Mouse (Mus musculus) limb, embryonic 14.5 days (tissue): ENCODE measurements around the gene Purb. TPM values are rescaled to one million over a fixed set of nuclear protein-coding genes. Genes with fewer than 3 reads are reported as not detected.

Experiments
- ATAC-seq: fragments of 200-750 bp; cut with Nextera tagmentation; 2 replicates; pipeline ENCODE4 v1.8.0; 2017; ENCODE audit warnings: low read depth, moderate number of reproducible peaks, moderate TSS enrichment; ENCODE audit not compliant: low FRiP score
- DNase-seq: peaks from one replicate; pipeline ENCODE4 v3.0.0-alpha.2; 2015; ENCODE audit warnings: low spot score
- H3K27ac ChIP-seq: fragments of 300-500 bp; sonication (generic); replicated peaks from 2 replicates; pipeline ENCODE4 v1.5.1; 2014; ENCODE audit warnings: low read depth, mild to moderate bottlenecking, low read length, moderate library complexity, mixed read lengths
- H3K27me3 ChIP-seq: fragments of 300-500 bp; sonication (generic); 2 replicates; pipeline ENCODE4 v1.6.1; 2014; ENCODE audit warnings: low read length, mixed read lengths; ENCODE audit not compliant: control insufficient read depth, insufficient read depth
- H3K36me3 ChIP-seq: fragments of 300-500 bp; sonication (generic); 2 replicates; pipeline ENCODE4 v1.6.1; 2014; ENCODE audit warnings: mild to moderate bottlenecking, low read length, moderate library complexity, mixed read lengths; ENCODE audit not compliant: control insufficient read depth, insufficient read depth
- H3K4me1 ChIP-seq: fragments of 300-500 bp; sonication (generic); 2 replicates; pipeline ENCODE4 v1.6.1; 2014; ENCODE audit warnings: antibody characterized with exemption, low read length, mixed read lengths; ENCODE audit not compliant: control insufficient read depth, insufficient read depth
- H3K4me2 ChIP-seq: fragments of 300-500 bp; sonication (generic); replicated peaks from 2 replicates; pipeline ENCODE4 v1.6.1; 2014; ENCODE audit warnings: low read depth, mild to moderate bottlenecking, low read length, moderate library complexity; ENCODE audit not compliant: severe bottlenecking
- H3K4me3 ChIP-seq: fragments of 300-500 bp; sonication (generic); replicated peaks from 2 replicates; pipeline ENCODE4 v1.5.1; 2014; ENCODE audit warnings: low read length
- H3K9ac ChIP-seq: fragments of 300-500 bp; sonication (generic); 2 replicates; pipeline ENCODE4 v1.6.1; 2014; ENCODE audit warnings: mild to moderate bottlenecking, low read depth, low read length, moderate library complexity; ENCODE audit not compliant: severe bottlenecking
- H3K9me3 ChIP-seq: fragments of 300-500 bp; sonication (generic); 2 replicates; pipeline ENCODE4 v1.6.1; 2016; ENCODE audit warnings: low read length; ENCODE audit not compliant: control insufficient read depth
- POLR2A ChIP-seq: fragments of 200-500 bp; IDR thresholded peaks from 2 replicates; pipeline ENCODE4 v1.8.0; 2012; ENCODE audit warnings: inconsistent platforms, mild to moderate bottlenecking, moderate library complexity, borderline replicate concordance; ENCODE audit not compliant: insufficient read depth, insufficient read length; ENCODE audit errors: extremely low read depth
- WGBS: fragments of 180-500 bp; shearing (Covaris S2); extraction: QIAGEN DNeasy Blood & Tissue Kit; methylation state at CpG from one replicate; pipeline ENCODE4 v1.1.7; 2014; 5-methylcytosine and 5-hydroxymethylcytosine counted together
- polyA plus RNA-seq, 2 experiments: library from polyadenylated mRNA; depleted of rRNA in 1 of 2; stranded (reverse) in 1 of 2; unstranded in 1 of 2; fragments of >200 nt; fragmentation: Nextera tagmentation in 1 of 2; extraction: Ambion mirVana in 1 of 2; gene quantifications; 2 replicates each; pipeline versions ENCODE4 v1.2.1 to v1.2.3; 2012 to 2014

The Purb gene
- polyA plus RNA-seq, 2 experiments, result 20.9 to 27.1 TPM

DNA sequence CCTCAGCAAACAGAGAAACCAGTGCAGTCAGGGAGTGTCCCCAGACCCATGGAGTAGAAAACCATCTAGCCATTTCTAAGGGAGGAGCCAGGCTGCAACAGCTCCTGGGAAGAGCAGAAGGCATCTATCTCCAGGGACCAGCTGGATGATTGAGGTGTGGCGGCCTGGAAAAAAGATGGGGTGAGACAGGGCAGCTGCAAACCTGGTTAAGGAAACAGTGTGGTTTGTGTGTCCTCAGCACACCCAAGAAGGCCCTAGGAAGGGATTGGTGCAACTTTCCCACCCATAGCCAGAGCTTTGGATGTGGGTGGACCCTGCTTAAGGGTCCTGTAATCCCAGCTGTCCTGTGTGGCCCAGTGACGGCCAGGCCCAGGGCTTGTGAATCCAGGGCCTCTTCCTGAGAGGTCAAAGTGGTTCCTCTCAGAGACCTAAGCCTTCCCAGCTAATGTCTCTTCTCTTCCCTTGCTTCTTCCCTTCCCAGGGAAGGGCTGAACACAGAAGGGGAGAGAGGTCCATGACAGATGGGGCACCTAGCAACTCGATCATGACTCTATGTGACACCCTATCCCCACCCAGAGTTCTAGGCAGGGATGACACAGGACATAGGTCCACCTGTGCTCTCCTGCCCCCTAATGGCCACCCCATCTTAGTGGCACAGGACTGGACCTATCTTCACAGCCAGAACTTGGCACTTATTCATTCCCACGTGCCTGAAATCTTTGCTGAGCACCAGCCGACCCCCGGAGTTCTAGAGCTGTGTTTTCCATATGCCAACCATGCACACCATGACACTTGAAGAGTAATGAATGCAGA is 14.2 kb upstream of the Purb start:
- H3K36me3 ChIP-seq, result no peaks in the 10 kb centered on the region
- DNase-seq (no peak), ATAC-seq (no peak)
- H3K4me2 ChIP-seq, result no peak overlapping the region
- no peak overlapping the region for H3K9ac ChIP-seq
- no peaks in the 10 kb centered on the region for H3K9me3 ChIP-seq
- TF ChIP-seq POLR2A, result no peak
- no peak overlapping the region for H3K27ac ChIP-seq
- WGBS, result 58% methylated on average over 6 of the region's 6 CpGs
- H3K4me1 ChIP-seq, result no peaks in the 10 kb centered on the region
- H3K27me3 ChIP-seq, result no peaks in the 10 kb centered on the region
- no peak overlapping the region for H3K4me3 ChIP-seq

DNA sequence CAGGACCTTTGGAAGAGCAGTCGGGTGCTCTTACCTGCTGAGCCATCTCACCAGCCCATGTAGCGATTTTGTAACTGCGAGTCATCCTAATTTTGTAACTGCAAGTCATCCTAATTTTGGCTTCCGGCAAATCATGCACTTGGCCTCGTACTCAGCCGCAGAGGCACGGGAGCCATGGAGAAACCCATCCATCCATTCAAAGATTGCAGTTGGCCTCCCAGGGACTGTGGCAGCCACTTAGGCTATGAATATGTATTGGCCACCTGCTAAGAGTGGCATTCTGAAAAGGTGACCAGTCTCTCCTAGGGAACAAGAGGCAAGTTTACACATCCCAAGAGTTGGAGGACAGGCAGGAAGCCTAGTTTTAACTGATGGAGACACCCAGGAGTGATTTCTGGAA is 13.5 kb upstream of the Purb start:
- H3K27me3 ChIP-seq, result no peaks in the 10 kb centered on the region
- DNase-seq (no peak), ATAC-seq (no peak)
- H3K4me3 ChIP-seq, result no peak overlapping the region
- no peaks in the 10 kb centered on the region for H3K4me1 ChIP-seq
- 85% methylated on average over 7 of the region's 7 CpGs for WGBS
- no peak for TF ChIP-seq POLR2A
- no peak overlapping the region for H3K4me2 ChIP-seq
- no peaks in the 10 kb centered on the region for H3K36me3 ChIP-seq
- no peak overlapping the region for H3K9ac ChIP-seq
- no peaks in the 10 kb centered on the region for H3K9me3 ChIP-seq
- H3K27ac ChIP-seq, result no peak overlapping the region

- H3K9me3 ChIP-seq, result no peaks in the 10 kb centered on the region
- H3K27me3 ChIP-seq, result no peaks in the 10 kb centered on the region
- H3K36me3 ChIP-seq, result no peaks in the 10 kb centered on the region
- H3K4me3 ChIP-seq, result no peak overlapping the region
- ATAC-seq, result no peak
- no peak for DNase-seq
- no peak overlapping the region for H3K4me2 ChIP-seq
- H3K9ac ChIP-seq, result no peak overlapping the region
- WGBS, result 94% methylated on average over 5 of the region's 5 CpGs
- no peaks in the 10 kb centered on the region for H3K4me1 ChIP-seq
- no peak for TF ChIP-seq POLR2A
- no peak overlapping the region for H3K27ac ChIP-seq
These were observed 12.4 kb upstream of the Purb start for GRCm38 (mm10) chr11:6488041-6488684.

DNA sequence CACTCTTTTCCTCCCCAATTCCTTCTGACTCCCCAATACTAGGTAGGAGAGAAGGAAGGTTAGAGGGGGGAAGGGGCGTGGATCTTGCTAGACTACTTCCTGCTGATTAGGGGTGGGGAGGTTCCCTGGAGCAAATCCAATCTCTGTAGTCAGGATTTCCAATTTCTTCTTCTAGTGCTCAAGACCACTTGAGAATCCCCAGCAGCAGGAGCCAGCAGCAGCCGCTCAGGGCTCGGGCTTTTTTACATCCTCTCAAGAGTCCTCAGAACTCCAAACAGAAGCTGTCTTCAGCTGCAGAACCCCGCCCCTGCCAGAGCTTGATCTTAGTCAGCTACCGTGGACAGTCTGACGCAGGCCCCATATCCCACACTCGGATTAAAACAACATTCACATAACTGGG is 11.8 kb upstream of the Purb start:
- H3K4me3 ChIP-seq, result no peak overlapping the region
- H3K27me3 ChIP-seq, result no peaks in the 10 kb centered on the region
- H3K27ac ChIP-seq, result no peak overlapping the region
- TF ChIP-seq POLR2A, result no peak
- no peaks in the 10 kb centered on the region for H3K4me1 ChIP-seq
- H3K9ac ChIP-seq, result no peak overlapping the region
- H3K9me3 ChIP-seq, result no peaks in the 10 kb centered on the region
- DNase-seq (no peak), ATAC-seq (no peak)
- H3K4me2 ChIP-seq, result no peak overlapping the region
- WGBS, result 64% methylated on average over 7 of the region's 7 CpGs
- no peaks in the 10 kb centered on the region for H3K36me3 ChIP-seq

DNA sequence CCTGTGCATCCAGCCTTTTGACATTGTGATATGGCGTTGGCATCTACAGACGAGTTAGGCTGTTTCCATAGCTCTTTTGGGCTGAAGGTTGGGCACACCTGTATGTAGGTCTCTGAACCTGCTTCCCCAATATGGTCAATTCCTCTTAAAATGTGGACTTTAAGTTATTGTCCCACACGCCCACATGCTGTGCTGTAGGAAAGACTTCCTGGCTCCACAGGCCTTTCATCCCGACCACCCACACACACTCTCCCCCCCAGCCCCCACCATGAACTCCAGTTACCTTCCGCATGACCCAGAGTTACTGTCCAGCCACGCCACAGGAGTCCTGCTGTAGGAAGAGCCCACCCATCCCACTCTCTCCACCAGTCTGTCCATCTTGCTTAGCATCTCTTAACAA is 11.2 kb upstream of the Purb start:
- Histone ChIP-seq H3K9ac (no peak overlapping the region), H3K4me1 (no peaks in the 10 kb centered on the region), H3K4me3 (no peak overlapping the region), H3K27ac (no peak overlapping the region), H3K36me3 (no peaks in the 10 kb centered on the region), H3K27me3 (no peaks in the 10 kb centered on the region), H3K9me3 (no peaks in the 10 kb centered on the region), H3K4me2 (no peak overlapping the region)
- DNase-seq, result no peak
- 64% methylated on average over 6 of the region's 6 CpGs for WGBS
- no peak for TF ChIP-seq POLR2A
- no peak for ATAC-seq
